Mouse (Mus musculus): ENCODE results near the gene Abi3bp.

Abi3bp gene

GRCm38 (mm10) chr16:56477677-56478574, at the start of gene Abi3bp:
TSS of gene Abi3bp (plus strand) at chr16:56477878.
- no peak for DNase-seq (ENCODE audit: low read depth, low spot score)

- DNase-seq (ENCODE audit: low read depth, low spot score), result no peak
Observed at GRCm38 (mm10) chr16:56435293-56436185, 42.1 kb upstream of the Abi3bp start.

GRCm38 (mm10) chr16:56440243-56440642, 37.4 kb upstream of the Abi3bp start:
- DNase-seq (ENCODE audit: low read depth, low spot score), result no peak

GRCm38 (mm10) chr16:56441113-56441512, 36.6 kb upstream of the Abi3bp start:
- DNase-seq (ENCODE audit: low read depth, low spot score), result no peak

- no peak for DNase-seq (ENCODE audit: low read depth, low spot score)
Observed at GRCm38 (mm10) chr16:56441658-56442344, 35.9 kb upstream of the Abi3bp start.

- no peak for DNase-seq (ENCODE audit: low read depth, low spot score)
Observed at GRCm38 (mm10) chr16:56451482-56451881, 26.2 kb upstream of the Abi3bp start.

GRCm38 (mm10) chr16:56451923-56452322, 25.8 kb upstream of the Abi3bp start:
- DNase-seq (ENCODE audit: low read depth, low spot score), result no peak

- DNase-seq (ENCODE audit: low read depth, low spot score), result no peak
Observed at GRCm38 (mm10) chr16:56458052-56458754, 19.5 kb upstream of the Abi3bp start.

GRCm38 (mm10) chr16:56473160-56473559, 4.5 kb upstream of the Abi3bp start:
- no peak for DNase-seq (ENCODE audit: low read depth, low spot score)

- DNase-seq (ENCODE audit: low read depth, low spot score), result no peak
Observed at GRCm38 (mm10) chr16:56475676-56476075, 2.0 kb upstream of the Abi3bp start.

GRCm38 (mm10) chr16:56478575-56479191, 1.0 kb downstream of the Abi3bp start:
- DNase-seq (ENCODE audit: low read depth, low spot score), result no peak

- DNase-seq (ENCODE audit: low read depth, low spot score), result no peak
Observed at GRCm38 (mm10) chr16:56483466-56483865, 5.8 kb downstream of the Abi3bp start.

- DNase-seq (ENCODE audit: low read depth, low spot score), result peak; percentile 57
Observed at GRCm38 (mm10) chr16:56486461-56486860, 8.8 kb downstream of the Abi3bp start.

GRCm38 (mm10) chr16:56490861-56491260, 13.2 kb downstream of the Abi3bp start:
- no peak for DNase-seq (ENCODE audit: low read depth, low spot score)

- no peak for DNase-seq (ENCODE audit: low read depth, low spot score)
Observed at GRCm38 (mm10) chr16:56495266-56495665, 17.6 kb downstream of the Abi3bp start.

GRCm38 (mm10) chr16:56496743-56497142, 19.1 kb downstream of the Abi3bp start:
- DNase-seq (ENCODE audit: low read depth, low spot score), result no peak

- no peak for DNase-seq (ENCODE audit: low read depth, low spot score)
Observed at GRCm38 (mm10) chr16:56498680-56499079, 21.0 kb downstream of the Abi3bp start.

- DNase-seq (ENCODE audit: low read depth, low spot score), result peak; percentile 15
Observed at GRCm38 (mm10) chr16:56500441-56500840, 22.8 kb downstream of the Abi3bp start.

GRCm38 (mm10) chr16:56501101-56501500, 23.4 kb downstream of the Abi3bp start:
- DNase-seq (ENCODE audit: low read depth, low spot score), result no peak

GRCm38 (mm10) chr16:56501513-56501912, 23.8 kb downstream of the Abi3bp start:
- DNase-seq (ENCODE audit: low read depth, low spot score), result no peak

GRCm38 (mm10) chr16:56502134-56502533, 24.5 kb downstream of the Abi3bp start:
- no peak for DNase-seq (ENCODE audit: low read depth, low spot score)
